Mouse (Mus musculus) left cerebral cortex, postnatal 36 days (tissue): ENCODE data around the gene Srrt. TPM values are rescaled to one million over a fixed set of nuclear protein-coding genes. Genes with fewer than 3 reads are reported as not detected.
"Not testable (repeated sequence)": the region's sequence is repeated elsewhere in the genome, so short reads cannot be mapped to it uniquely, and the experiment has no call there.

ENCODE experiments used
- DNase-seq, 2 experiments: peaks; one replicate each; pipeline ENCODE4 v3.0.0; 2021 to 2022; ENCODE audit warnings: low spot score in 2 of 2, mixed read lengths in 1 of 2
- intact Hi-C: fragments of 180-260 bp; cut with DNase I; formaldehyde crosslinking; loops from one replicate; pipeline ENCODE4 v1.15.1; 2025
- microRNA-seq: library from miRNA; unstranded; fragments of <30 nt; microRNA quantifications from one replicate; pipeline ENCODE4 v1.2.0, GENCODE M21; 2022
- total RNA-seq, 2 experiments: library from RNA; stranded (reverse); gene quantifications; 2 replicates each; pipeline ENCODE4 v1.2.3; 2021

The Srrt gene
- total RNA-seq, 2 experiments from 2014 or later = 132 to 230 TPM

DNA sequence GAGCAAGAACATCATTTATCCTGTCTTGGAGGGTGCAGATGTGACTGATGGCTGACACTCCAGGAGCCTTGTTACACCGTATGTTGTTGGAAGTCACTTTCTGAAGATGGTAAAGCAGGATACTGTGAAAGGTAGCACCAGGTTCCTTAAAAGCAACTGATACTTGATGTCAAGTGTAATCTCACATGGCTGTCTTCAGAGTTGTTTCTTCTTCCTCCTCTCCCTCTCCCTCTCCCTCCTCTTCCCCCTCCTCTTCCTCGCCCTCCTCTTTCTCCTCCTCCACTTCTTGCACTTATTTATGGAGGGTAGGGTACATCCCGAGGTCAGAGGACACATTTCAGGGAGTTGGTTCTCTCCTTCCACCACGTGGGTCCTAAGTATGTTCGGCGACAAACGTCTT, 21.5 kb downstream of the Srrt start:
- intact Hi-C loops = loop anchor here (1.0 to 2.0 kb wide), 2 partner anchors 155 to 163 kb away; no protein-coding TSS in a partner anchor
- no peak for DNase-seq

DNA sequence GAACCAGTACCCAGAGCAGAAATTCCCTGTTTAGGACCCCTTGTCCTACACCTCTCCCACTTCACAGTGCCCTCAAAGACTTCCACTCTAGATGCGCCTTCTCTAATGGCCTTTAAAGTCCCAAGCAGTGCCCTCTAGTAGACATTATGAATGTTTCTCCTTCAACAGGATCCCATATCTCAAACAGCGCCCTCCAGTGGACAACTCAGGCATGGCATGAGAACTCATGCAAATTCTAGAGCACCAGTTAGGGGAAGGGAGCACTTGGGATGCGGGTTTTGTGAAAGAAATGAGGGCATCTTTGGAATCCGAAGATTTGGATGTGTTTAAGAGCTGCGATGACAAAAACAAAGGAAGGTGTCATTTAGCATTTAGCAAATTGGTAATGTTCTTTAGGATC, 22.4 kb downstream of the Srrt start:
- DNase-seq = no peak
- intact Hi-C loops = no loop called here

DNA sequence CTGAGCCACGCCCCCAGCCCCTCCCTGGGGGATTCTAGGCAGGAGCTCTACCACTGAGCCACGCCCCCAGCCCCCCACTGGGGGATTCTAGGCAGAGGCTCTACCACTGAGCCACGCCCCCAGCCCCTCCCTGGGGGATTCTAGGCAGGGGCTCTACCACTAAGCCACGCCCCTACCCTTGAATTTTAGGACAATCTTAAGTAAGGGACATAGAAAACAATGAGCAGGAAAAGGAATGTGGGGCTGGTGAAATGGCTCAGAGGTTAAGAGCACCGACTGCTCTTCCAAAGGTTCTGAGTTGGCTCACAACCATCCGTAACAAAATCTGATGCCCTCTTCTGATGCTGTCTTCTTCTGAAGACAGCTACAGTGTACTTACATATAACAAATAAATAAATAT, 23.1 kb downstream of the Srrt start:
- DNase-seq, intact Hi-C loops: not testable (repeated sequence)

DNA sequence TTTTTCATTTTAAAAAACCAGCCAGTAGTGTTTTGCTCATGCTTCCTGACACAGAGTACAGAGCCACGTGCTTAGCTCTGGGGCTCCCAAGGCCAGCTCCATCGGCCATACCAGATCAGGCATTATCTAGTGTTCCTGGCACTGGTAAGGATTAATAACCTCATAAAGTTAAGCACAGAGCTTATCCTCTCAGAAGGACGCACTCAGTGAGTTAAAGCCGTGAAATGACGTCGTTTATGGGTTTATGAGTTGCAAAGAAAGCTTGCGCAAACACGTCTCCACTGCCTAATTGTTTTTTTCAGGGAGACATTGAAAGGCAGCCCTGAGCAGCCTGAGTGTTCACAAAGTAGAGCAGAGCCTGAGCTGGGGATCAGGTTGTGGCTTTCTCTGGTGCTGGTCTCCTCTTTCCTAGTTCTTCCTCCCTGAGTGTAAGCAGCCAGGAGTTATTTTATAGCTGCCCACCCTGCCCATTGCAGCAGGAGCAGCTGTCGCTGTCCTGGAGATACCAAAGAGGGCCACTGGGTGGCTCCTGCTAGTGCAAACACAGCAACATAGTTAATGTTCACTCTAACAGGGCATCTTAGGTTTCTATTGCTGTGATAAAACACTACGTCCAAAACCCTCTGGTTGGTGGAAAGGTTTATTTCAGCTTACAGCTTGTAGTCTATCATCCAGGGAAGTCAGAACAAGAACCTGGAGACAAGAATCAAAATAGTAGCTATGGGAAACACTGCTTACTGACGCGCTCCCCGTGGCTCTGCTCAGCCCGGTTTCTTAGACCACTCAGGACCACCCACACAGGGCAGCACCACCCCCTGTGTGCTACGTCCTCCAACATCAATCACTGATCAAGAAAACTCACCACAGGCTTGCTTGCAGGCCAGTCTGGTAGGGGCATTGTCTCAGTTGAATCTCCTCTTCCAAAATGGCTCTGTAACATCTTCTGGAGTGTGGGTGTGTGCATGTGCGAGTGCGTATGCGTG, 29.8 kb downstream of the Srrt start:
- intact Hi-C loops = no loop called here
- no peak for DNase-seq

DNA sequence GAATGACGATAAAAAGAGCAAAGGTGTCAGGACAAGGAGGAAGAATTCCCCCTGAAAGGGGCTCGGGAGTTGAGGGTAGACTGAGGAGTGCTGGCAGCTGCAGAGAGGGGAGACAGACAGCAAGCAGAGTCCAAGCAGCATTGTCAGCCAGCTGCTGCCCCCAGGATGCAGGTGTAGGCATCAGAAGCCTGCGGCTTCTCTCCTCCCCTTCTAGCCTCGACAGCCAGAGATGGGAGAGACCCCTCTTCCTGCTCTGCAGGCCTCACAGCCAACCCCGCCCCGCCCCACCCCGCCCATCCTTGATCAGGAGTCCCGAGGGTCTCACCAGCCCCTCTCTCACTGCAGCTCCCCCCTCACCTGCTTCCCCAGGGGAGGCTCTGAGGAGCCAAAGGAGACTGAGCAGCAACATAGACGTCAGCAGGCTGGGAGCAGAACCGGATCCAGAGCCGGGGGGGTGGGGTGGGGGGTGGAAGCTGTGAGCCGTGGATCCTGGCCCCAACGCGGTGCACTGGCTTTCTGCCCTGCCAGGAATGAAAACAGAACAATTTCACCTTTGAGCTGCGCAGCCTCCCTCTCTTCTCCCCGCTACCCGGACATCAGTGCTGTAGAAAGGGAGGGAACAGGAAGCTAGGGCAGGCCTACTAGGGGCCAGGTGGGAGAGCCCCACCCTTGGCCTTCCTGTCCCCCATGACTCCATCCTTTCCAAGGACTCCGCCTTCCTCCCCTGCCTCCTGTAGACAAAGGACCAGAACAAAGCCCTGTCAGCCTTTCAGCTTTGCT, 39.2 kb downstream of the Srrt start:
- DNase-seq = no peak
- intact Hi-C loops = no loop called here

DNA sequence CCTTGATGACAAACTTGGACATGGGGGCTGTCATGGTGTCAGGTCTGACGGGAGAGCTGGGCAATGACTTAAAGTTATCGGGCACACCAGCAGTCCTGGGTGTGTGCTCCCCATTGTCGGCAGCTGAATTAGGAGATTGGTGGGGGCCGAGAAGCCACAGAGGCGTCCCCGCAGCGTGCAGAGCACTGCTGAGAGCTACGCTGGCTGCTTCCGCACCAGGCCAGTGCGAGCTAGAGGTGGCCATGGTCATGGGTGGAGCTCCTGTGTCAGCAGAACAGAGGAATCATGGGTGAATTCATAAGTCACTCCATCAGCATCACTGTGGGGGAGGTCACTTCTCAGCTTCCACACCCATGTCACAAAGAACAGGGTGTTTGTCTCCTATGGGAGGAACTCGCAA, 42.7 kb downstream of the Srrt start:
- intact Hi-C loops = no loop called here
- DNase-seq = no peak

DNA sequence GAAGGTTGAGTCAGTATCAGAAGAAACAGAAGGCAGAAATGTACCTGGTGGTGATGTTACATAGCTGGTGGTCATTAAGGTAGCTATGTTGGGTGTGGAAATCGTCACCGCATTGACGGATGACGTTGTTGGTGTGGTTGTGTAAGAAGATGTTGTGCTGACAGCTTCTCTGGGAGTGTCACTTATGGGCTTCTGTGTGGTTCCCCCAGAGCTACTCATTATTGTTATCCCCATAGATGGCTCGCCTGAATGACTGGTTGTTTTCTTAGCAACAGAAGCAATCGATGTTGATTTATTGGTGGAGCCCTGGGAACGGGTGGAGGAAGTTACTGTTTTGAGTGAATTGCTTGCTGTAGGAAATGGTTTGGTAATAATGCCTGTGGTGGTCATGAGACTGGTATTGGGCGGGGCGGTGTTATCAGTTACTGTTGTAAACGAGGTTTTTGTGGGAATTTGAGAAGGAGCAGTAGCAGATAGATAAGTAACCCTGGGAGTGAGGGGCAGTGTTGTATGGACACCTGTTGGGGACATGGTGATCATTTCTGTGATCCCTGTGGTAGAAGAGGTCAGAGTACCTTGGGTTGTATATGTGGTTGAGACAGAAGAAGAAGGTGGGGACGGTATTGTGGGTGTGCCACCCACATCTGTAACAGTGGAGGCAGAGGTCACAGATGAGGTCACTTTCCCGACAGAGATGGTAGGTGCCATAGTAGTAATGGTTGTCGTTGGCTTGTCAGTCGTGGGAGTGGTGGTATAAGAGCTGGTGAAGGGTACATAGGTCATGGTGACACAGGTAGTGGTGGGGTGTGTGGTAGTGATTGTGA, 43.4 kb downstream of the Srrt start:
- intact Hi-C loops = no loop called here
- DNase-seq = no peak

Small RNAs within 50 kb of the gene (microRNA-seq; reads per million reads assigned to microRNA genes)
- 4.8 reads per million, percentile 16 among the genes with 10 or more reads in this experiment for gene Mir7036
- gene Mir8116 = not detected

Other genes with a start within 250 kb of the Srrt start
- gene Serpine1, start 235.4 kb downstream of the Srrt start, total RNA-seq = under 1 TPM; 0.57 to 0.91 TPM
- 1 to 10 TPM; 4.3 to 5.2 TPM for gene Trim56, start 191.5 kb downstream of the Srrt start, total RNA-seq
- gene Muc3, start 158.4 kb downstream of the Srrt start, total RNA-seq = not detected
- gene Muc3a, start 95.3 kb downstream of the Srrt start, total RNA-seq = 1 to 10 TPM; 2.3 to 6.9 TPM
- 10 to 100 TPM; 60.1 to 64.5 TPM for gene Ache, start 20.2 kb downstream of the Srrt start, total RNA-seq
- gene Ufsp1, start 13.0 kb downstream of the Srrt start, total RNA-seq = 10 to 100 TPM; 11.4 to 15.0 TPM
- gene Trip6, start 6.7 kb upstream of the Srrt start, total RNA-seq = 1 to 10 TPM; 3.5 to 5.1 TPM
- 10 to 100 TPM; 21.1 to 25.2 TPM for gene Slc12a9, start 25.9 kb upstream of the Srrt start, total RNA-seq
- gene Ephb4, start 42.4 kb upstream of the Srrt start, total RNA-seq = 1 to 10 TPM; 5.3 to 6.1 TPM
- under 1 TPM; 0.37 to 0.39 TPM for gene Zan, start 169.4 kb upstream of the Srrt start, total RNA-seq
- 10 to 100 TPM; 33.6 to 36.1 TPM for gene Pop7, start 194.8 kb upstream of the Srrt start, total RNA-seq
- gene Gigyf1, start 210.9 kb upstream of the Srrt start, total RNA-seq = 10 to 100 TPM; 43.8 to 63.2 TPM
- gene Epo, start 225.6 kb upstream of the Srrt start, total RNA-seq = not detected
- 100 to 1,000 TPM; 582 to 667 TPM for gene Gnb2, start 225.8 kb upstream of the Srrt start, total RNA-seq
- gene Actl6b, start 245.8 kb upstream of the Srrt start, total RNA-seq = 100 to 1,000 TPM; 109 to 115 TPM